Mouse (Mus musculus) liver, embryonic 11.5 days (tissue): ENCODE data around the gene Impdh2. TPM values are rescaled to one million over a fixed set of nuclear protein-coding genes. Genes with fewer than 3 reads are reported as not detected.
"Not testable (repeated sequence)": the region's sequence is repeated elsewhere in the genome, so short reads cannot be mapped to it uniquely, and the experiment has no call there.

ENCODE experiments used
- ATAC-seq: fragments of 200-750 bp; cut with Nextera tagmentation; replicated peaks from 2 replicates; pipeline ENCODE4 v1.8.0; 2017; ENCODE audit warnings: moderate number of reproducible peaks, mild to moderate bottlenecking, moderate TSS enrichment, moderate library complexity; ENCODE audit not compliant: low FRiP score
- DNase-seq: peaks from one replicate; pipeline ENCODE4 v3.0.0-alpha.2; 2017; ENCODE audit warnings: low spot score
- H3K27ac ChIP-seq: fragments of 300-500 bp; sonication (generic); 2 replicates; pipeline ENCODE4 v1.5.1; 2014; ENCODE audit warnings: mild to moderate bottlenecking, low read depth, low read length, control low read depth
- H3K27me3 ChIP-seq: fragments of 300-500 bp; sonication (generic); replicated peaks from 2 replicates; pipeline ENCODE4 v1.6.1; 2014; ENCODE audit warnings: low read length, mixed read lengths; ENCODE audit not compliant: control insufficient read depth, insufficient read depth
- H3K36me3 ChIP-seq: fragments of 300-500 bp; sonication (generic); 2 replicates; pipeline ENCODE4 v1.6.1; 2014; ENCODE audit warnings: mild to moderate bottlenecking, low read length, moderate library complexity, mixed read lengths; ENCODE audit not compliant: control insufficient read depth, insufficient read depth
- H3K4me1 ChIP-seq: fragments of 300-500 bp; sonication (generic); replicated peaks from 2 replicates; pipeline ENCODE4 v1.6.1; 2014; ENCODE audit warnings: low read length, mixed read lengths; ENCODE audit not compliant: control insufficient read depth, insufficient read depth
- H3K4me2 ChIP-seq: fragments of 300-500 bp; sonication (generic); 2 replicates; pipeline ENCODE4 v1.6.1; 2014; ENCODE audit warnings: mild to moderate bottlenecking, control low read depth, moderate library complexity
- H3K4me3 ChIP-seq: fragments of 300-500 bp; sonication (generic); 2 replicates; pipeline ENCODE4 v1.5.1; 2014; ENCODE audit warnings: low read depth, low read length, control low read depth
- H3K9ac ChIP-seq: fragments of 300-500 bp; sonication (generic); 2 replicates; pipeline ENCODE4 v1.6.1; 2014; ENCODE audit warnings: low read depth, low read length, control low read depth
- H3K9me3 ChIP-seq: fragments of 300-500 bp; sonication (generic); 2 replicates; pipeline ENCODE4 v1.6.1; 2016; ENCODE audit warnings: low read length, inconsistent platforms, mixed read lengths; ENCODE audit not compliant: control insufficient read depth
- WGBS: fragments of 180-500 bp; shearing (Covaris S2); extraction: QIAGEN DNeasy Blood & Tissue Kit; methylation state at CpG from one replicate; pipeline ENCODE4 v1.1.7; 2014; 5-methylcytosine and 5-hydroxymethylcytosine counted together
- microRNA counts: library from miRNA; unstranded; fragments of <30 nt; microRNA quantifications from one replicate; lab custom pipeline; 2015
- microRNA-seq: library from miRNA; unstranded; fragments of <30 nt; microRNA quantifications from one replicate; pipeline ENCODE4, GENCODE M21; 2017; ENCODE audit warnings: borderline number of aligned reads
- polyA plus RNA-seq: library from polyadenylated mRNA; unstranded; fragments of >200 nt; fragmentation: Nextera tagmentation; extraction: Ambion mirVana; gene quantifications from 2 replicates; pipeline ENCODE4 v1.2.1, GENCODE M21; 2014

The Impdh2 gene
- polyA plus RNA-seq, 1 experiment from 2014 or later: 285 TPM

DNA sequence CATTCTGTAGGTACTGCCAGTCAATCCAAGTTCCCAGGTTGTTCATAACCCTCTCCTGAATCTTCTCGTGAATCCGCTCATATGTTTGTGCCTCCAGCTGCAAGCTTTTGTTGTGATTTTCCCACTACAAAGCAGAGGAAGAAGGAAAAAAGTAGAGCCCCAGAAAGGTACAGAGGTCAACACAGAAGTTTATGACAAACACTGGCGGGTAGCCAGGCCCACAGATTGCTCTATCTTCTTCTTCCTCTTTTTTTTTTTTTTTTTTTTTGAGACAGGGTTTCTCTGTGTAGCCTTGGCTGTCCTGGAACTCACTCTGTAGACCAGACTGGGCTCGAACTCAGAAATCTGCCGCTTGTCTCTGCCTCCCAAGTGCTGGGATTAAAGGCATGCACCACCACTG, 47.8 kb downstream of the Impdh2 start:
- not testable (repeated sequence) for H3K4me2 ChIP-seq, H3K4me3 ChIP-seq, H3K4me1 ChIP-seq, H3K9me3 ChIP-seq, H3K27ac ChIP-seq, DNase-seq, ATAC-seq, H3K27me3 ChIP-seq, H3K9ac ChIP-seq
- WGBS: 85% methylated on average over 5 of the region's 5 CpGs
- peaks cover 46% of the 10 kb centered on the region for H3K36me3 ChIP-seq

- no peak overlapping the region for H3K9ac ChIP-seq
- H3K36me3 ChIP-seq: peaks cover 42% of the 10 kb centered on the region
- no peak overlapping the region for H3K4me3 ChIP-seq
- no peaks in the 10 kb centered on the region; the same call in 1 of the 2 replicates for H3K4me1 ChIP-seq
- H3K27ac ChIP-seq: no peak overlapping the region
- WGBS: 76% methylated on average over 4 of the region's 4 CpGs
- no peak for DNase-seq
- no peak overlapping the region for H3K4me2 ChIP-seq
- no peaks in the 10 kb centered on the region for H3K9me3 ChIP-seq
- H3K27me3 ChIP-seq: no peaks in the 10 kb centered on the region
- ATAC-seq: no peak
Observed at GRCm38 (mm10) chr9:108608889-108609288, 48.8 kb downstream of the Impdh2 start.

- ATAC-seq: no peak
- H3K27me3 ChIP-seq: no peaks in the 10 kb centered on the region
- no peak for DNase-seq
- peaks cover 42% of the 10 kb centered on the region for H3K36me3 ChIP-seq
- H3K4me2 ChIP-seq: no peak overlapping the region
- H3K9me3 ChIP-seq: no peaks in the 10 kb centered on the region
- H3K9ac ChIP-seq: no peak overlapping the region
- 94% methylated on average over 10 of the region's 10 CpGs for WGBS
- no peak overlapping the region for H3K27ac ChIP-seq
- no peaks in the 10 kb centered on the region; the same call in 1 of the 2 replicates for H3K4me1 ChIP-seq
- H3K4me3 ChIP-seq: no peak overlapping the region
Observed at GRCm38 (mm10) chr9:108611488-108611887, 51.4 kb downstream of the Impdh2 start.

MicroRNAs encoded within 50 kb of the gene (microRNA counts, 519-probe panel; counts per million panel counts)
- 5,911 counts per million, percentile 63 among the panel's probes with 10 or more counts for microRNA mmu-miR-191 (lab: Ali Mortazavi, UCI)
- 4,380 counts per million, percentile 28 among the panel's probes with 10 or more counts for microRNA mmu-miR-425 (lab: Ali Mortazavi, UCI)

Small RNAs within 50 kb of the gene (microRNA-seq; reads per million reads assigned to microRNA genes)
- gene Gm24083 (not detected), gene Mir191 (not detected), gene Mir425 (9,606 reads per million, percentile 93 among the genes with 10 or more reads in this experiment)

Other genes starting within 250 kb of the Impdh2 start
- 2,990 and 3,052 TPM in 2 replicates for gene Gpx1, start 221.4 kb upstream of the Impdh2 start, polyA plus RNA-seq
- 114 and 122 TPM in 2 replicates for gene Usp4, start 212.4 kb upstream of the Impdh2 start, polyA plus RNA-seq
- gene 1700102P08Rik, start 167.5 kb upstream of the Impdh2 start, polyA plus RNA-seq: 0.81 and 1.3 TPM in 2 replicates
- 0.82 and 0.88 TPM in 2 replicates for gene Ccdc36, start 131.8 kb upstream of the Impdh2 start, polyA plus RNA-seq
- not detected in 2 replicates for gene BC048562, start 123.8 kb upstream of the Impdh2 start, polyA plus RNA-seq
- gene Ccdc71, start 99.8 kb upstream of the Impdh2 start, polyA plus RNA-seq: 48.6 and 51.1 TPM in 2 replicates
- gene Klhdc8b, start 98.7 kb upstream of the Impdh2 start, polyA plus RNA-seq: 24.2 and 26.8 TPM in 2 replicates
- gene Lamb2, start 80.5 kb upstream of the Impdh2 start, polyA plus RNA-seq: 14.8 and 18.7 TPM in 2 replicates
- 57.5 and 66.8 TPM in 2 replicates for gene Usp19, start 69.7 kb upstream of the Impdh2 start, polyA plus RNA-seq
- 120 and 122 TPM in 2 replicates for gene Qars, start 52.6 kb upstream of the Impdh2 start, polyA plus RNA-seq
- gene Qrich1, start 43.5 kb upstream of the Impdh2 start, polyA plus RNA-seq: 106 and 116 TPM in 2 replicates
- 45.9 and 46.2 TPM in 2 replicates for gene Ndufaf3, start 7.1 kb downstream of the Impdh2 start, polyA plus RNA-seq
- 102 and 106 TPM in 2 replicates for gene Dalrd3, start 9.6 kb downstream of the Impdh2 start, polyA plus RNA-seq
- gene Wdr6, start 18.5 kb downstream of the Impdh2 start, polyA plus RNA-seq: 51.8 and 54.0 TPM in 2 replicates
- gene P4htm, start 37.4 kb downstream of the Impdh2 start, polyA plus RNA-seq: 2.1 and 2.5 TPM in 2 replicates
- 47.7 and 54.2 TPM in 2 replicates for gene Arih2, start 89.1 kb downstream of the Impdh2 start, polyA plus RNA-seq
- gene Slc25a20, start 101.8 kb downstream of the Impdh2 start, polyA plus RNA-seq: 25.0 and 30.0 TPM in 2 replicates
- gene Prkar2a, start 129.0 kb downstream of the Impdh2 start, polyA plus RNA-seq: 23.8 and 26.2 TPM in 2 replicates
- gene Ip6k2, start 223.5 kb downstream of the Impdh2 start, polyA plus RNA-seq: 31.8 and 37.5 TPM in 2 replicates
- gene Nckipsd, start 248.1 kb downstream of the Impdh2 start, polyA plus RNA-seq: 8.8 and 16.2 TPM in 2 replicates